Mouse (Mus musculus): ENCODE results near the gene Kdm4a.

Gene Kdm4a

DNA sequence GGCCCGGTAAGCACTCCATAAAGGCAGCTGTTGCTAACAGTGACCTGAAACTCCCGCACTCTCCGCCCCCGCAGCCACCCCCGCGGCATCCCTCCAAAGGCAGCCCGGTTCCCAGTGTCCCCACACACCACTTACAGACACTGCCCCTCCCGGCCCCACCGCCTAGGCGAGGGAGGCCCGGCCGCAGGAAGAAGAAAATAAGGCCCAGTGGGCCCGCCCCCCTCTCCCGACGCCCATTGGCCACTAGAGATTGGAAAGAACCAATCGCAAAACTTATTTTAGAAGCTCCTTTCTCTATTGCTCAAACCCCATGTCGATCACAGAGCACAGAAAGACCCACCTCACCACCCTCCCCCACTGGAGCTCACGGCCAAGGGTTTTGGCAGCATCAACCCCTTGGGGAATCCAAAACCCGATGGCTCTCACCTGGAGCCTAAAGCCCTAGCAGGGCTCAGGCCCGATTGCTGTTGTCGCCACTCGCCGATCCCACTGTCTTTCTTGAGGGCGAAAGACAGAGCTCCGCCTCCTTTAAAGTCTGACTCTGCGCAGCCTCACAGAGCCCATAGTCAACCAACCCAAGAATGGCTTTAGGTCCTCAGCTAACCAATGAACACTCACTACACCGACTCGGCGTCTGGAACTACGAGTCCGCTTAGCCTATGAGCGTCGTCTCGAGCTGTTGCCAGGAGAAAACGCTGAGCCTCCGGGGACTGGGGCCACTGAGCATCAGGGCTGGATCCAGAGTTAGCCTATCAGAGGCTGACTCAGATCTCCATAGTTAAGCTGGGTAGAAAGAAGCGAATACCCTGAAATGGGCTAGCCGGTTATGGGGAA, at the start of gene Kdm4a:
Gene Kdm4a (minus strand): TSS at position 577 of the 834 bp plus-strand sequence.
- DNase-seq (ENCODE audit: low read depth, low spot score): peak; percentile 94

DNA sequence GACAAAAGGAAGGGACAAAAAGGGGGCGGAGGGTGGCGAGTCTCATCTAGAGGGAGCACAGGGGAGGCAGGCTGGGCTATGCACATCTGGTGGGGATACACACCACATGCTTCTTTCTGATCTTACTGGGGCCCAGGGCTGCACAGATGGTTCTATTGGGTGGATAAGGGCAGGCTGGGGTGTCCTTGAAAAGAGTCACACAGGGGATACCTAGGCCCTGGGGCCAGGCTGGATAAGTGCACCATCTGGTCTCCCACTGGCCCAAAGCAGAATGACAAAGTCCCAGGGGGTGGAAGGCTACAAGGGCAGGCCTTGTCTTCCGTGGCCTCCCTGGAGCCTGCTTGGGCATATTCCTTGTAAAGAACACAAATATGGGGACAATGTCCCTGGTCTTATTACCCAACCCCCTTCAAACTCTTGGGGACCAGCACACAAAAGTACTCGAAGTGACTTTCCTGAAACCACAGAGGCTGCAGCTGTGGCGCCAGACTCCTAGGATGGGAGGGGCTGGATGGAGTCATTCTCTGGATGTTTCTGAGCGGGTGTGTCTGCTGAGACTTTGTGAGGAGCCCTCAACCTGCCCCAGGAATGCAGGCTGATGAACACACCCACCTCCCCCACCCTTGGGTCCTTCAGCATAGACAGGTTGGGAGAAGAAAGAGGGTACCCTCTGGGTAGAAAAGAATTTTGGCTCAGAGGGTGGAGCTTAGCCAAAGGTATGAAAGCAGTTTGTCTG, 49.4 kb upstream of the Kdm4a start:
- DNase-seq (ENCODE audit: low read depth, low spot score): no peak

DNA sequence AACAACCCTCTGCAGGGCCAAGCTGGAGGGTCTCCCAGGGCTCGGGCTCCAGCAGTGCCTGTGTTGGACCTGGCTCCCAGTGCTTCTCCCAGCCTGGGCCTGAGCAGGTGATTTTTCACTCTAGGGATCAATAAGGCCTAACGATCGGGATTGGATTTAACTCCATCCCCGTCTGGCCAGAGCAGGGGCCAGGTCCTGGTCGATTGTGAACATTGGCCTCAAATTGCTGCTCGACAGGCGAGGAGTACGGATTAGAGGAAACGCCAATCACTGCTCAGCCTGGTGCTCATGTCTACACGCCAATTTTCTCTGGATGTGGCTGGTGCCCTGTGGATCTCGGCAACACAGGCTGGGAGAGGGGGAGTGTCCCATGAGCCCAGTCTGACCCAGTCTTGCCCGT, 47.6 kb upstream of the Kdm4a start:
- DNase-seq (ENCODE audit: low read depth, low spot score): no peak

DNA sequence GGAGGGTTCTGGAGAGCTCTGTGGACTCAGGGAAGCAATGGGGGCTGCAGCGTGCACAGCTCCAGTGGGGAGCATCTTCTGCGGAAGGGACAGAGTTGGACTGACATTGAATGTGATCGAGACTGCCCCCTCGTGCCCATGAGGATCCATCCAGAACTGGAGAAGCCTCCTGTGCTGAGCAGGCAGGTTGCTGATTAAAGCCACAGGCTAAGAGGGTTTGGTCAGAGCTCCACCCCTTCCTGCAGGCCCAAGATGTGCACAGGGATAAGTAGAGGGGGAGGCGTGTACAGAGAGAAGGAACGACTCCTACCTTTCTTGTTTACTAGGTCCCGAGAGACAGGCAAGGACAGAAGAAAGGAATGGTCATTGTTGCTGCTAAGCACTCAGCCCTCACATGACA, 41.4 kb upstream of the Kdm4a start:
- no peak for DNase-seq (ENCODE audit: low read depth, low spot score)

DNA sequence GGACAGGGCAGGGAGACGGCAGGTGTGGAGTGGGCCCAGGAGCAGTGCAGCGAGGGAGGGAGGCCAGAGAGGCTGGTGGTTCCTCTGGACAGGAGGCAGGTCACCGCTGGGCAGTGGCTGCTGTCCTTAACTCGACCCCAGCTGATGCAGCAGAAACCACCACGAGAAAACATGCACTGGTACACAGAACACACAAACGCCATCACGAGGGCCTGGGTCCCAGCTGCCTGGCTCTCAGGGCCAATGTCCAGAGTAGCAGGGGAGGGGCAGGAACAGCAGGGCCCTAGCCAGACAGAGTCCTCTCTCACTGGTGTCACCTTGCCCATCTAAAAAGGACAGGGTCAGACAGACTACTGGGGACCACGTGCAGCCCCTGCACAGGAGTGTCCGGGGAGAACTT, 40.9 kb upstream of the Kdm4a start:
- DNase-seq (ENCODE audit: low read depth, low spot score): no peak

DNA sequence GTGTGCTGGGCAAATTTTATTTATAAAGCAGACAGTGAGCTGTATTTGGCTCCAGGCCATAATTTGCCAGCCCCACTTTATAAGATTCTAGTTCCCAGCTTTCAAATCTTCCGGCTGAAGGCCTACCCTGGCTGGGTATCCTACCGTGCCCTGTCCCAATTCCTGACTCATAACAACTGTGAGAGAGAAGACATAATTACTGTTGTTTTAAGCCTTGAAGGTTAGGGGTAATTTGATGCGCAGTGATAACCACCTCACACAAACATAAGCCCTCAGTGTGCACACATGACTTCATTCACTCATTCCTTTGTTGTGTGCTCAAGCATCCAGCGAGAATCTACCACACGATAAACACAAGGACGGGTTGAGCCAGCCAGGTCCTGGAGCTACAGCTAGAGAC, 39.6 kb upstream of the Kdm4a start:
- no peak for DNase-seq (ENCODE audit: low read depth, low spot score)

DNA sequence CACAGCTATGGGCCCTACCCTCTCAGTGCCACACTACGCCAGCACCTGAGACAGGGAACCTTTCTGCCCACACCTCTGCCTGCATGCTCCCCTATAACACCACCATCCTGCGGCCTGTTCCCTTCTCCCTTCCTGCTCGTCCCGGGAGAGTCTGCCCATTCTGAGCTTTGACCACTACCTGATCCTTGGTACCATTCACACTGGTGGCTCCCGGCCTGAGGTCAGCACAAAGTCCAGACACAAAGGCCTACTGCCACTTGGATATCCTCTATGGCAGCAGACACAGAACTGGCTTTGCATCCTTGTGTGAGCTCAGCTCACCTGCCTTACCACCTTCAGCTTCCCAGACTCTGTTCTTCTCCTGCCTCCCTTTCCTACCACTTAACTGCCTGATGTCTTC, 38.7 kb upstream of the Kdm4a start:
- no peak for DNase-seq (ENCODE audit: low read depth, low spot score)

DNA sequence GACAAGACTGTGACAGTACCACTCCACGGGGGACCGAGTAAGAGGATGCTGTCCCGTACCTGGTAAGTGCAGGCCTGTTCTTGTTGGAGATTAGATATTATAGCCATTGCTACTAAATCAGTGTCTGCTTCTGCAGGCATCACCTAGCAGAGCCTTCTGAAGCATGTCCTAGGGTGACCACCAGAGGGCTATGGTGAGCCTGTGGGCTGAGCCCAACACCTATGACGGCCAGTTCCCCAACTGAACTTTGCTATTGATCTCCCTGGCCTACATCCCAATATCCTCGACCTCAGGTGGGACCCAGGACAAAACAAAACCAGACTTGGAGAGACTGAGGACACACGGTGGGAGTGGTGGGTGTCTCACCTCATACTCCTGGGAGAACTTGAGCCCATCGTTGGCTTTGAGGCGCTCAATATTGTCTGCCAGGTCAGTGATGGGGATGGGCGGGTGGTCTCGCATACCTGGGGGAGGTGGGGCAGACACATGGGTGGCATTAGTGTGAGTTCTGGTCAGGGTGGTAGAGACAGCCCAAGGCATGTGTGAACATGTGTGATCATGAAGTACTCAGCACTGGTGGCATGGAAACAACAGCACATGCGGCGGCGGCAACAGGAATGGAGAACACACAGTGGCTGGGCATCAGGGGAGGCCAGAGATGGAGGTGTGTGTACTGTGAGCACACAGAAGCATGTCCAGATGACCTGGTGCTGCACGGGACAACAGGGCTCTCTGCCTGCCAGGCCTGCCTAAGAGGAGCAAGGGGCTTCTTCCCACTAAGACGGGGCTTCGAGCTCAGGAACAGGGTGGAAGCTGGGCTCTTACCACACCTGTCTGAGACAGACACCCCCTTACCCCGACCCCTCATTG, 37.1 kb upstream of the Kdm4a start:
- peak; percentile 13 for DNase-seq (ENCODE audit: low read depth, low spot score)

DNA sequence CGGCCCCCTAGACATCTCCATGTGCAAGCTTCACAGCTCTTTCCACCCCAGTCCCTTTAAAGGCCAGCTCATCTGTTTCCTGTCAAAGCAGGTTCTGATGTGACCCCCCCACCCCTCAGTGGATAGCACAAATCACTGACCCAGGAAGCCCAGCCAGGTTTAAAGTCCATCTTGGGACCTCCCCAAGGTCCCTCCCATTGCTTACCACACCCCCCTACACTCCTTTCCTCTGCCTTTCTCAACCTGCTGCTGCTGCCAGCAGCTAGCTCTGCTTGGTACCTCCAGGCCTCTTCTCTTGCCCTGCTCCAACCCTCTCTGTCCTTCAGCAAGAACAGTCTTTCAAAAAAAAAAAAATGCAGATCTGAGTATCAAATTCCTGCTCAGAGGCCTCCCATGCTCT, 35.0 kb upstream of the Kdm4a start:
- no peak for DNase-seq (ENCODE audit: low read depth, low spot score)

DNA sequence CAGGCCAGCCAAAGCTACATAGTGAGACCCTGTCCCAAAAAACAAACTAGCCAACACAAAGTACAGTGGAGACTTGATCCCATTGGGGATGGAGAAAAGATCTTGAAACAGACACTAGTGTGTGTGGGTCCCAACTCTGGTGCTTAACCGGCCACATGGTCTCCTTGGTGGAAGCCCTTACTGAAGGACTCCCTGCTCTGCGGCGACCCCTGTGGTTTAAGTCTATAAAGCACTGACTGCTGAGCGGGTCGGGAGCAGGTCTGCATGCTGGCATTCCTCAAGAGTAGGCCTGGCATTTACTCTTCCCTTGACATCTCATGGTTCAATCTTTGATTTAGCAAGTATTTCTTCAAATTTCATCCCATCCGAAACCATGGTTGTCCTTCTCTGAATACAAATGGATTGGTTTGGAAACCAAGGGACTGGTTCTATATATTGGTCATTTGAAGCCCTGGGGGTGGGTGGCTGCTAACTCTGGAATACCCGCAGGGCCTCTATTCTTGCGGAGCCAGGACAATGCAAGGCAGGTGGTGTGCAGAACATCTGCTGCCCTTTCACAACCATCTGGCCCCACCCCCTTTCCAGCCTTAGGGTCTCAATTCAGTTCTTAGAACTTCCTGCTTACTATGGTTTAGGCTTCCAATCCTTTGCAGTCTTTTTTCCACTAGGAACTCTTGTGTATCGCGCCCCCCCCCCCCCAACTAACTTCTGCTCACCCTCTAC, 27.2 kb upstream of the Kdm4a start:
- no peak for DNase-seq (ENCODE audit: low read depth, low spot score)

DNA sequence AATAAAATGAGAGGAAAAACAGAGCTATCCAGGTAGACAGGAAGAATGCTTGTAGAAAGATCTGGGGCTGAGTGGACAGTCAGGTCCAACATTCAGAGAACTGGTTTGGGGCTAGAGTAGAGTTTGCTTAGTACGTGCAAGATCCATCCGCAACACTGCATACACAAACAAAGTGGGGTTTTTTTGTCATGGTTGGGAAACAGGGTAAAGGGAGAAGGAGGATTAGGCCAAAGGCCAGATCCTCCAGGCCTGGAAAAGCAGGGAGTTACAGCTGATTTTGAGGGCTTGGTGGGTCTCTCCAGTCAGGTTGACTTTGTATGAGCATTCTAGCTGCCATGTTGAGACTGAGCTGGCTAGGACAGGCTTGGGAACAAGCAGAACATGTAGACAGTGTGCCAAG, 26.1 kb upstream of the Kdm4a start:
- no peak for DNase-seq (ENCODE audit: low read depth, low spot score)

DNA sequence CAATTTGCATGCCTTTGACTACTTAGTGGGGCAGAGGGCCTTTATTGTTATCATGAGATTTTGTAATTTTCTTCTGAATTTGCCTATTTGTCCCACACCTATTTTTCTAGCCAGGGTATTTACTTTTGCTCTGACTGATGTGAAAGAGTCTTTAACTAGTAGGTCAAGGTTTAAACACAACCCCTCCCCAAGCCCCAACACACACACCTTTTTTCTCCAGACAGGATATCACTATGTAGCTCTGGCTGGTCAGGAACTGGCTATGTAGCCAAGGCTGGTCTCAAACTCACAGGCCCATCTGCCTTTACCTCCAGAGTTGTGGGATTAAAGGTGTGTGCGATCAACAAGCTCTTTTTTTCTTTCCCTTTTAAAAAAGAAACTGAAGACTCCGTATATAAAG, 19.2 kb upstream of the Kdm4a start:
- no peak for DNase-seq (ENCODE audit: low read depth, low spot score)

DNA sequence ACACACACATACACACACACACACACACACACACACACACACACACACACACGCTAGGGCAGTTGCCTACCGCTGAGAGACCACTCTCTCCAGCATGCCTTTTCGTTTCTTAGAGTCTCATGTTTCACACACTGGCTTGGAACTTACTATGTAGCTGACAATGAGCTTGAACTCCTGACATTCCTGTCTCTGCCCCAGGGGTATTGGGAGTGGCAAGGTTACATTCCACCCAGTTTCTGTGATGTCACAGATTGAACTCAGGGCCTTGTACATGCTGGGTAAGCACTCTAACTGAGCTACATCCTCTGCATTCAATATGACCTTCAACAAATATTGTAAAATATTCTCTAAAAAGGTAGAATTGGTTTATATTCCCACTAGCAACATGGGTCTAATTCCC, 18.8 kb upstream of the Kdm4a start:
- DNase-seq (ENCODE audit: low read depth, low spot score): no peak

DNA sequence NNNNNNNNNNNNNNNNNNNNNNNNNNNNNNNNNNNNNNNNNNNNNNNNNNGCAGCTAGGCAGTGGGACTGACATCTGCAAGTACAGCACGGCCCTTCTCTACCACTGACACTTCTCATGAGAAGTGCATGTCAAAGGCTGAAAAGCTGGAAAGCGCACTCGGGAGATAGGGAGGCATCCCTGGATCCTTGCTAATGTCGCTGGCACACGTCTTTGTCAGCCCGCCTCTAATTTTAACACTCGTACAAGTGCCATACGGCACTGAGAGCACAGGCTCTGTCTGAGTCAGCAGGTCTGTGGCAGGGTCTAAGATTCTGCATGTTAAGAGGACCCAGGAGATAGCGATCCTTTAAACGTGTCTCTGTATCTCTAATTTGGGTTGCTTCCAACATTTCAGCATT, 16.3 kb upstream of the Kdm4a start:
- no peak for DNase-seq (ENCODE audit: low read depth, low spot score)

DNA sequence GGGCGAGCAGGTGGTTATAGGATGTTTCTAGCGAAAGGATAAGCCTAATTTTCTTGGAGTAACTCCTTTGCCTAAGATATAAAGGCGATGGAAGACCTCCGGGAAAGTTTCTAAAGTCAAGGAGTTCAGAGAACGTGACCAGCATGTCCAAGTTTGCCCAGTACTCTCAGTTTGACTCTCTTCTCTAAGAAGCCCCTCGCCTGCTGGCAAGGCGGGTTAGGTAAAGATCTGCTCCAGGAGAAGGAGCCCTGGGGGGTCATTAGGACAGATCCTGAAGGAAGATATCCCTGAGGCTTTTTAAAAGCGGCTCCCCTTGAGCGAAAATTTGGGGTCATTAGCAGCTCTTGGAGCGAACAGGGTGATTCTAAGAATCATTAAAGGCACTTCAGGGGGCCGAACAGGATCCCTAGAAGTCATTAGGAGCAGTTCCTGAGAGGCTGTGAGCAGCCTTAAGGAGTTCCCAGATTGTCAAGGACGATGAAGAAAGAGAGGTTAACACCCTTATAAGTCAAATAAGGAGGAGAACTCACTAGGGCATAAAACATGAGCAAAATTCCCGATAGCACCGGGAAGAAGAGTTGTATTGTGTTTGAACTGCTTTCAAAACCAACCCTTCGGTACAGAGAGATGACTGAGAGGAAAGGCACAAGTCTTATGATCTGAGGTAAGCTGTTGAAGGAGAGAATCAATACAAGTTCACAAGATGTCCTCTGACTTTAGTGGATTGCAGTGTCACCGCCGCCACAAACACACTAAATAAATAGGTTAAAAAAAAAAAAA, 648 bp upstream of the Kdm4a start:
- no peak for DNase-seq (ENCODE audit: low read depth, low spot score)

DNA sequence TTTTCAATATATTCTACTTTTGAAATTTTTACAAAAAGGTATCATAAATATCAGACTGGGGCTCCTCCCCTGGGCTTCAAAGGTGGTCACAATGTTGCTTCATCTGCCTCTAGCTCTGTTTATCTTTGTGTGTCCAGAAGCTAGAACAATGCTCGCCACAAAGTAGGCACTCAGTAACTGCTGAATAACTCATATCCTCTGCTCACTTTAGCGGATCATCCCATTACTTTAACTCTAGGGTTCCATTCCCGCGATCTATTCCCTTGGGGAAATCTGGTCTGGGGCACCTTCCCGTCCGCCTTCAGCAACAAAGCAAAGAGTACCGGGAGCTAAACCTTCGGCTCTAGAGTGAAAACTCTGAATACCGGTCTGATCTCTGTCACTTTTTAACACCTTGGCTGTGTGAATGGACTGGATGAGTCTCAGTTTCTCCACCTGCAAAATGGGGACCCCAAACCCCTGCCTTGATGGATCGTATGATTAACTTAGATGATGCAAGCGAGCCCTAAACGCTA, 834 bp downstream of the Kdm4a start:
- DNase-seq (ENCODE audit: low read depth, low spot score): no peak

DNA sequence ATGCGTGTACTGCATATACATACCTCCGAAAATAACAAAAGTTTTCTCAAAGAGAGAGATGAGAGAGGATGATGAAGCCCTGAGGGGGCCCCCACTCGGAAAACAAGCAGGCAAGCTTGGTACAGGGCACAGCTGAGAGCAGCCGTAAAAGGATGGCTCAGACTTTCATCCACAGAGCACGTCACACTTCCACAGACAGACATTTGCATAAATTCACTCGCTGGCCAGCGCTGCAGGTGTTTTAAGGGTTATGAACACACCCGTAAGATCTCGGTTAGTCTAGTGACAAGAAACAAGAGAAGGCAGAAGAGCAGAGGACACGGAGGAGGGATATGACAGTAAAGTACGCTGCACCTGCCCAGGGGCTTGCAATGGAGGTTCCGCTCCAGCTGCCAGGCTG, 7.4 kb downstream of the Kdm4a start:
- no peak for DNase-seq (ENCODE audit: low read depth, low spot score)

DNA sequence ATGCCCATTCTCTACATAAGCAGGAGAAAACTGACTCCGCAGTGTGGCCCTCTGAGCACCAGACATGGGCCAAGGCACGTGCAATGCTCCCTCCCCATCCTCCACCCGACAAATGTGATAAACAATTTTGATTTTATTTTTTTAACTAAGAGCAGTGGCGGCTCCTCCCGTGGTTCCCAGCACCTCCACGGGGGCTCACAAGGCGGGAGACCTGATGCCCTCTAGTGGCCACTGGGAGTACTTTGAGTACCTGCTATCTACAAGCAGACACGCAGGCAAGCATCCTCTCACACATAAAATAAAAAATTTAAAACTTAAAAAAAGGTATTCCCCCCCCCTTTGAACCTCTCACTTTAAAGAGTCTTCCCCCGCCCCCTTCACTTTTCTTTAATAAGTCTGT, 8.8 kb downstream of the Kdm4a start:
- DNase-seq (ENCODE audit: low read depth, low spot score): peak; percentile 8

DNA sequence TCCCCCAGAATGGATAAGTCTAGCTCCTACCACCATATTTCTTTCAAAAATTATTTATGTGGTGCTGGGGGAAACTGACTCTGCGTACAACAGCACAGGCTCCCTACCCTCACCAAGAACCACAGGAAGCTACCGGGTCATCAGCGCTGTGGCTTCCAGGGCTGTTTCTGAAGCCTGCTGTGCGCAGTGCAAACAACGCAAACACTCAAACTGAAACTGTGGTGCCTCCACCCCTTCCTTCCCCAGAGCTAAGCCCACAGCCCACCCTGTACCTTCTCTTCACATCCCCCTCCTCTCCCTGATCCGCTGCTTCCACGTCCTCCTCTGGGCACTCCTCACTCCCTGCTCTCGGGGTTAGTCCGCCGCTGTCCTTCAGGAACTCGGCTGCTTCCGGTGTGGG, 17.7 kb downstream of the Kdm4a start:
- DNase-seq (ENCODE audit: low read depth, low spot score): no peak

DNA sequence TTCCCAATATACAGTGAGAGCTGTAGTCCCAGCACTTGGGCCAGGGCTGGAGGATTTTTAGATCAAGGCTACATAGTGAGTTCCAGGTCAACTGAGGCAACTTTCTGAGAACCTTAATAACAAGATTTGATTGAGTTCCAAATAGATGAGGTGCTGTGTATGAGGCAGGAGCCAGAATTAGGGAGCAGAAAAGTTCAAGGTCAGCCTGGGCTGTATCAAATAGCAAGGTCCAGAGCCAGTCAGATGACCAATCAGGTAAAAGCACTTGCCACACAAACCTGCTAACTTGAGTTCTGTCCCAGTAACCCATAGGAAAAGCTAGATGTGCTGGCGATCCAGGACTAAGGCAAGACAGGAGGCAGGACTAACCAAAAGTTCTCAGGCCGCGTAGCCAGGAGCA, 22.2 kb downstream of the Kdm4a start:
- no peak for DNase-seq (ENCODE audit: low read depth, low spot score)

DNA sequence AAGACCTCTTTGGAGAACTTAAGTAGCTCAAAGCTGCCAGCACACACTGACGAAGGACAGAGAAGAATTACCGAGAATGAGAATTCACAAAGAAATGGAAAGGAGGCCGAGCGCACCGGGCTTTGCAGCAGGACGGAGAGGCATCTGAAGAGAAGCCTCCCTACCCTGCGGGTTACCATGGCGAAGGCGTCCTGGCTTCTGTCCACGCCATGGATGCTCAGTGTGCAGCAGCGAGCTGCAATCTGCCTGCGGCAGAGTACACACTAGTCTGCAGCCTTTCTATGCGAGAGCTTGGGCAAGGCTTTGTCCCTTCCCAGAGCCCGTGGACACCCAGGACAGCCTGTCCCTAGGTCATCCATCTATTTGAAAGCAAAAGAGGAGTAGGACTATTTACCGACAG, 23.3 kb downstream of the Kdm4a start:
- no peak for DNase-seq (ENCODE audit: low read depth, low spot score)

Measured in embryo, embryonic 11.5 days (tissue).